Mouse (Mus musculus) megakaryocyte, embryonic 14.5 days (primary cell): ENCODE measurements around the gene Serpina16.

Source experiments
- FLI1 ChIP-seq: IDR thresholded peaks from 2 replicates; pipeline ENCODE4 v1.6.1; 2012; ENCODE audit warnings: low read length, inconsistent platforms, mixed read lengths
- GATA1 ChIP-seq: IDR thresholded peaks from 3 replicates; pipeline ENCODE4 v1.6.1; 2012; ENCODE audit warnings: mixed read lengths, low read length, inconsistent platforms, borderline replicate concordance

DNA sequence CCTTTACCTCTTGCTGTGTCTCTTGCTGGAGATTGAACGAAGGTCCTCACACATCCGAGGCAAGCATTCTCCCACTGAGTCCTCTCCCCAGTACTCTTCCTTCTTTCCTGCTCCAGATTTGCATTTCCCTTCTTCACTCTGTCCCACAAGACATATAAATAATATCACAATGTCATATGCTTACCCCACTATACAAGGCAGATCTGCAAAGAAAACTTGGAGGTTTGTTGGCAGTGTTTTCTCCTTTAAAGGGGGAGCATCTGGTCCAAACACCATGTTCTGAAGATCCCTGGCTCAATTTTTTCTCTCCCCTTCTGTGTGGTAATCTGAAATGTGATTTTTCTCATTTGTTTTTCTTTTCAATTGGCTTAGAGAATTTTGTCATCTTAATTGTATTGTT is 41.5 kb downstream of the Serpina16 start:
- no peak for TF ChIP-seq GATA1
- no peak for TF ChIP-seq FLI1
